Mouse (Mus musculus) heart, postnatal 25 days (tissue): Measurements from ENCODE around the gene Rgs8. TPM values are rescaled to one million over a fixed set of nuclear protein-coding genes. Genes with fewer than 3 reads are reported as not detected.

ENCODE experiments used
- DNase-seq: peaks from one replicate; pipeline ENCODE4 v3.0.0; 2022; ENCODE audit warnings: low spot score
- intact Hi-C: fragments of 180-260 bp; cut with DNase I; formaldehyde crosslinking; loops from one replicate; pipeline ENCODE4 v1.15.1; 2025
- total RNA-seq, 2 experiments: library from RNA; stranded (reverse); gene quantifications; 2 replicates each; pipeline ENCODE4 v1.2.3; 2021

Gene Rgs8
- total RNA-seq, 2 experiments from 2014 or later, result not detected

DNA sequence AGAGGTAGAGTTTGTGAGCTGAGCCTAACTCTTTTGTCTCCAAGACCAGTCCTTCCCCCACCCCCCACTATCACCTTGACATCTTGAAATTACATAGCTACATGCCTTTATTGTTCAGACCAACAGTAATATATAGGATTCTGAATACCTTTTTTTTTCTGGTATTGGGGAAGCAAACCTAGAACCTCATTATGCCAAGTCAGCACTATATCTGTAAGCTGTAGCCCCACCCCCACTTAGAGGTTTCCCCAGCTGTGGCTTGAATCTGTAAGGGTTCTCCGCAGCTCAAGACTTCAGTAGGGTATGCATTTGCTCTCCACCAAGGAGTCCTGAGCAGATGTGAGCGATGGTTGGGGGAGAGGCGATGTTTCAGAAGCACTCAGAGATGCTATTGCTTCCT lies 18.5 kb downstream of the Rgs8 start:
- intact Hi-C loops, result no loop called here
- DNase-seq, result no peak

- intact Hi-C loops, result no loop called here
- DNase-seq, result no peak
These were observed 19.9 kb downstream of the Rgs8 start for GRCm38 (mm10) chr1:153672698-153673097.

DNA sequence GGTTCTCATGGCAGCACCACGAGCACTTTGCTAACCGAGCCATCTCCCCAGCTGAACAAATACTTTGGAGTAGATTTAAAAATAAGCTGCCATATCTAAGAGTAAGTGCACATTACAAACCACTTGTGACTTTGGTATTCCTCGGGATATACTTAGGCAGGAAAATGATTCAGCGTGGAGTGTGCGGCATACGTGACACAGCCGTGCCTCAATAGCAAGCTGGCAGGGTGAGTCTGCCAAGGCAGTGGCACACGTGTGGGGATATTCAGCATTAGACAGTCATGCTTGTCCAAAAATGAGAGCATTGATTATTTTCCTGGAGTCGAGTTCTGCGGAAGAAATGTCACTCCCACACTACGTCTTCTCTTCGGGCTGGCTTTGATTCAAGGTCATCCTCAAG lies 21.1 kb downstream of the Rgs8 start:
- DNase-seq, result no peak
- intact Hi-C loops, result no loop called here

- intact Hi-C loops, result loop anchor here (5.0 kb wide), 2 partner anchors 43 to 52 kb away; no protein-coding TSS in a partner anchor
- no peak for DNase-seq
These were observed 22.8 kb downstream of the Rgs8 start for GRCm38 (mm10) chr1:153675591-153675990.

GRCm38 (mm10) chr1:153677635-153678034 lies 24.8 kb downstream of the Rgs8 start:
- DNase-seq, result no peak
- intact Hi-C loops, result loop anchor here (5.0 kb wide), 2 partner anchors 45 to 50 kb away; no protein-coding TSS in a partner anchor

DNA sequence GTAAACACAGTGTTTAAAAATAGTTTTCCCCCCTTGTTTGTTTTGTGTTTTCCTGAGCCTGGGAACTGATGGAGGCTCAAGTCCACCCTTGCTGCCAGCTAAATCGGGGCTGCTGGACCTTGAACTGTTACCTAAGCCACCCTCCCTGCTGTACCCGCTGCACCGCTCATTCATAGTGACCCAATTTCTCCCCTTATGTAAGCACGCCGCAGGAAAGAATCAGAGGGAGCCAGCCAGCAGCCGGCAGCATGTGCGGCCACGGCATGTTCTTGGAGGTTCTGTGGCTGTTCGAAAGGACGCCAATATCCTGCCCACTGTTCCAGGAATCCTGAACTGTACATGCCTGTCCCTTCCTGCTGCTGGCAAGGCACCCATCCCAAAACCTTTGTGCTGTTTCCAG lies 26.3 kb downstream of the Rgs8 start:
- DNase-seq, result peak; percentile 43
- intact Hi-C loops, result loop anchor here (5.0 kb wide), 2 partner anchors 47 to 48 kb away; no protein-coding TSS in a partner anchor

DNA sequence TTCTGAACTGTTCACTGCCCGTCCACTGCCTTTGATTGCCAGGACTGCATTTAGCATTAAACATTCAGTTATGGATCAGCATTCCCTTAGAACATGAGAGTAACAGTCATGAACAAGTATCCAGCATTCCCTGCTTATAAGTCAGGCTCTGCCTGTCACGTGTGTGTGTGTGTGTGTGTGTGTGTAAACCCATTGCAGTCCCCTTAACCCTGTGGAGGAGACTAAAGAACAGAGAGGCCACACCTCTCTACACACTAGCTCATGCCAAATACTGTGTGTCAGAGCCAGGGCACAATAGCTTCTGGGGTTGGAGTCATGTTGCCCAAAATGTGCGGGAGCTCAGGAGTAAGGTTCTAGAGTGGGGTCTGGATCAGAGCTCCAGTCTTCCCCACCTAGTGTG lies 26.8 kb downstream of the Rgs8 start:
- DNase-seq, result no peak
- intact Hi-C loops, result loop anchor here (5.0 kb wide), 3 partner anchors 47 to 58 kb away; no protein-coding TSS in a partner anchor

- intact Hi-C loops, result loop anchor here (5.0 kb wide), 1 partner anchor 57 kb away; no protein-coding TSS in a partner anchor
- DNase-seq, result no peak
These were observed 27.5 kb downstream of the Rgs8 start for GRCm38 (mm10) chr1:153680363-153680762.

DNA sequence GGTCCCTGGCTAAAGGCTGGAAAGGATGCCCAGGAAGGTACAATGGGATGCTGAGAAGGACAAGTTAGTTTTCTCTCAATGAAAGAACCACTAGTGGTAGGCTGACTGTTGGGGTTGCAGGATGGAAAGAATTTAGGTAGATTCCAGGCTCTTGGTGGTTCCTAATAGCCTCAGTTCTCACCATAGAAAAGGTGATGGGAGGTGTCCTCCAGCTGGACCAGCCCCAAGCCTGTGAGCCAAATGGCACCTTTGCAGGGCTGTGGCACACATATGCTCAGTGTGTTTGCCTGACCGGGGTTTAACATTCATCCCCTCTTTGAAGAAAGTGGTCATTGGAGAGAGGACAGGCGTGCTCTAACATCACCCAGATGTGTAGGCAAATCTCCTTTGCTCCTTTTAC lies 28.2 kb downstream of the Rgs8 start:
- no peak for DNase-seq
- intact Hi-C loops, result loop anchor here (5.0 kb wide), 1 partner anchor 56 kb away; no protein-coding TSS in a partner anchor

DNA sequence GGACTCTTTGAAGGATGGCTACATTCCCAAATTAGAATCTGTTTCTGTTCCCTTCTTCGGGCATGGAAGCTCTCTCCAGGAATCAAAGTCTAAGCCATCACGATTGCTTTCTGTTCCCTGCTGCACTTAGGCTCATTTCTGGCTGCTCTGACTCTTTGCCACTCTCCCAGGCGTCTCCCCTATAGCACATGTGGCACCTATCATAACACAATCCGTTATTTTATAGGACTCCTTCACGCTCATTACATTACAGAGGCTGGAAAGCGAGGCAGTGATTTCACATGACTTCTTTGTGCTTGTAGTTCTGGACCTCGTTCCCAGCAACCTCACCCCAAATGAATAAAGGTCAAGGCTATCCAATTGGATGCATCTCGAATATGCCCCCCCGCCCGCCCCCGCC lies 30.4 kb downstream of the Rgs8 start:
- intact Hi-C loops, result loop anchor here (5.0 kb wide), 1 partner anchor 54 kb away; no protein-coding TSS in a partner anchor
- no peak for DNase-seq

- no peak for DNase-seq
- intact Hi-C loops, result no loop called here
These were observed 32.8 kb downstream of the Rgs8 start for GRCm38 (mm10) chr1:153685630-153686029.

GRCm38 (mm10) chr1:153692526-153692925 lies 39.7 kb downstream of the Rgs8 start:
- DNase-seq, result no peak
- intact Hi-C loops, result no loop called here

- intact Hi-C loops, result no loop called here
These were observed 41.7 kb downstream of the Rgs8 start for GRCm38 (mm10) chr1:153694372-153695120.

DNA sequence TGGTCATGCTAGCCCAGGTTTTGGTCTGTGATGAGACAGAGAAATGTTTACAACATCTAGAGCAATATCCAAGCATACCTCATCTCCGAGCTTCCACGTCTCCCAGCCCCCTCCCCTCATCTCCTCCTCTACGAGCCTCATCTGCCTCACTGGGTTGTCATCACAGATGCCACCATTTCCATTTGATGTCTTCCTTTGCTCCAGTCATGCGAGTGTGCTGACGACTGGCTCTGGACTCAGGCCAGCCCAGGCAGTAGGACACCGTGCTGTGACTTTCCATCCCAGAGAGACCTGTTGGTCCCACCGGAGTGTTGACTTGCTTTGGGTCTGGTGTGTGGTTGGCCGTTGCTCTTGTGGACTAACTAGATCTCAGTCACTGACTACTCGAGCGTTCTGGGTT lies 42.6 kb downstream of the Rgs8 start:
- intact Hi-C loops, result no loop called here
- no peak for DNase-seq

More at GRCm38 (mm10) chr1:153694372-153695120, 41.7 kb downstream of the Rgs8 start:
- DNase-seq, result no peak

DNA sequence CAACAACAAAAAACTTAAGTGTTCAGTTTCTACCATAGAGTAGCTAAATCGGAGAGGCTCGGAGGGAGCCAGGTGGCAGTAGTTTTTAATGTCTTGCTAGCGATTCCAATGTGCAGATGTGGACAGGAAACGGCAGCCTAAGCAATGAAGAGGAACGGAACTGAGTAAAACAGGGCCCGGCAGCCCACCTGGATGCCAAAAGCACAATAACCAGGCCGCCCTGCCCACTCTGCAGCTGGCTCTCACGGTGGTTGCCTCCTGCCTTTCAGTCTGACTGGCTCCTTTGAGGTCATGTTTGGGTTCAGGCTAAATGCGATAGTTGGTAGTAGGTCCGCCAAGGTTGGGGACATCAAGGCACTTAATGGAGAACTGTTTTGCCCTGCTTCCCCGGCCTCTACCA lies 43.3 kb downstream of the Rgs8 start:
- no peak for DNase-seq
- intact Hi-C loops, result no loop called here

DNA sequence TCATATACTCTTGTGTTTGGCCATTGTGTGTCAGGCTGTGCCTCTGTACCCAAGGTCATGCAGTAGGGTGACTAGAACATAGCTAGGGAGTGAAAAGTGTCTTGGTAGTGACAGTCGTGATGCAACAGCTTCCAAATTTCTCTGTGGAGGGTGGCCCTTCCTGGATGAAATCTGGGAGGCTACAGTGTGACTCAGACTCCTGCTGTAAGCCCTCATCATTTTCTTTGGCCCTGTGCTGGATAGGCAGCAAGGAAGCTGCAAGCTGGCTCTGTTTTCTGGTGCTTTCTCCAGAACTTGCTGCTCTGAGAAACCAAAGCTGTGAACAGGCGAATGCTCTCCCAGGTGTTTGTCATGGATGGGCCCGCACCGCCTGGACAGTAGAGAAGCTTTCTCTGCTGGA lies 43.7 kb downstream of the Rgs8 start:
- DNase-seq, result no peak
- intact Hi-C loops, result no loop called here

DNA sequence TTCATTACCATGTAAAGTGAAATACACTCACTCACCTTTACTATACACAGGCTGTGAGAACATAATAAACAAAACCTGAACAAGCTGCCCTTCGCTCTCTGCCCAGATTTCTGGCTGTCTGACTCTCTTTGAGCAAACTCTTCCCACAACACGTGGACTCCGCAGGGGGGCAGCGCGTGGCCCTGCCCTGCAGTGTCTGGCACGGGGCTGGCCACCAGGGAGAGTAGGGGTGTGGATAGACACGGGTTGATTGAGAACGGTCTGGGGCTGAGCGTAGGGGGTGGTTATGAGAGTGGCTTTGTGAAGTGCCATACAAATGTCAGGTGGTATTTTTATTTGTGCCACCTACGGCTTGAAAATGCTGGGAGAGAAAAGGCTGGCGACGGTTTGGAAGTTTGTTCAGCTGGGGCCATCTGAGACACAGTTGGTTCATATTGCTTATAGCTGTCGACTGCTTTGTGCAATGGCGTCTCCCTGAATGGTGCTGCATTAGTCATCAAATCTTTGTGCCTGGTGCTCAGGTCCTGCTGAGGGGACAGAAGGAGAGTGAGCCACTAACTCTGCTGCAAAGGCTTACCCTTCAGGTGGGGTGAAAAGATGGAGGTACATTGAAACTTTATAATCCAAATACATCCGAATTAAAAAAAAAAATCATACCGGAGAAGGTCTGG lies 44.9 kb downstream of the Rgs8 start:
- intact Hi-C loops, result no loop called here
- no peak for DNase-seq

DNA sequence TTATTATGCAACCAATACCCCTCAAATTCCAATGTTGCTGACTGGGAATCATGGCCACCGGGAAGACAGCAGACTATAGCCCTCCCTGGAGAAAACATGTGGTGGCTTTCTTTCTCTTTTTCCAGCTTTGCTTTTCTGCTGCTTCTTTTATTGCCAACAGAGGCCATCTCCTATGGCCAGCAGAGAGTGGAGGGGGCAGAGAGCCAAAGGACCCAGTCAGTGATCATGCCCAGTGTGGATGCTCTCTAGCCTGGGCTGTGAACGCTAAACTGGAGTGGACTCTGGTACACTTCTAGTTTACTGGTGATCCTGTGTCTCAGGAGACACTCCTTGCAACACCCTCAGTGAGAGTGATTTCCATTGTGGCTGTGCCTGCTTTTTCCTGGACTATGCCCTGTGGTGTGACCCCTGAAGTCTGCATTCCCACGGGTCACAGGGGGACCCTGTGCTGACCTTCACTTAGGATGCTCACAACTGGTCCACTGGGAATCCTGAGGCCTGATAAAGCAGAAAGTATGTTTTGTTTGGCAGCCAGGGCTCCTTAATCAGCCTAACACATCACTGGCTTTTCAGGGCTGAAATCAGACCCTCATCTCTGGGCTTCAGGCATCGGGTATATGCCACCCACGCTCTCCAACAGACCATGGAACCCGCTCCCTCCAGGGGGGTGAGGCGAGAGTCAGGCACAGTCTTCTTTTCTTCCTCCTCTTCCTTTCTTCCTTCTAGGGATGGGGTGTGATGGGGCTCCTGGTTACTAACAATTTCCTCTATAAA lies 45.7 kb downstream of the Rgs8 start:
- intact Hi-C loops, result no loop called here
- DNase-seq, result no peak

DNA sequence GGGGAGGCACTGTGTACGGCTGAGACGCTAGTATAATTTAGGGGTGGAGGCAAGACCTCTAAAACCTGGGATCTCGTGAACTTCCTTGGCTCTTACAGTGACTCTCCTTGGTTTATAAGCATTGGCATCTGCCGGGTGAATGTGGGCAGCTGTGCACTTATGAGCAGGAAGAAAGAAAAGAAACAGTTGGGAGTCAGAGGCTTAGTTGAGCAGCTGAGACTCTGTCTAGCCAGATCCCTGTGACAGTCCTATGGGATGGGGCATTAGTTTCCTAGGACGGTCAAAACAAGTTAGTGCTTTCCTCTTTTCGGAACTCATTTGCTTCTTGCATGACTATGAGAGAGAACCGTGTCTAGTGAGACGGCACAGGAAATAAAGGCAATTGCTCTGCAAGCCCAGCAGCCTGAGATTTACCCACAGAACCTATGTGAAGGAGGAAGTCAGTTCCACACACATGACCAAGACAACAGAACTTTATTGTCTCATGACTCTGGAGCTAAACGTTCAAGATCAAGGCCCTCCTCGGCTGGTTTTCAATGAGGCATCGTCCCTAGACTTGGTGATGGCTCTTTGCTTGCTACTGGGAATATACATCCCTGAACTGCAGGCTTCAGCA lies 47.7 kb downstream of the Rgs8 start:
- intact Hi-C loops, result no loop called here
- DNase-seq, result no peak

GRCm38 (mm10) chr1:153701461-153701860 lies 48.6 kb downstream of the Rgs8 start:
- intact Hi-C loops, result no loop called here
- no peak for DNase-seq
